24 mouse cellular contexts compared by ENCODE assay signal in genomic region chr1:89187441-89187840, GRCm38 (mm10).
"Had no signal": no experiment of that assay in that cellular context is flagged by ENCODE, and none has a peak within 500 bp of the region (broad histone marks: within the 10 kb centered on the region; RNA-seq: fewer than 3 reads in every experiment).

No protein-coding gene starts in this region.

- H3K36me3 ChIP-seq: heart, embryonic 10.5 days; heart, embryonic 12.5 days; hindbrain, embryonic 10.5 days; hindbrain, embryonic 12.5 days; intestine, embryonic 15.5 days; limb, embryonic 10.5 days; limb, embryonic 12.5 days; liver, embryonic 13.5 days had no signal

- H3K4me2 ChIP-seq: heart, embryonic 12.5 days; hindbrain, embryonic 12.5 days; hindbrain, embryonic 14.5 days; intestine, embryonic 15.5 days; limb, embryonic 12.5 days; liver, embryonic 11.5 days; liver, embryonic 13.5 days had no signal

- H3K9ac ChIP-seq: heart, embryonic 12.5 days; hindbrain, embryonic 12.5 days; hindbrain, embryonic 14.5 days; intestine, embryonic 15.5 days; limb, embryonic 12.5 days; liver, embryonic 13.5 days had no signal

- DNase-seq: gastrocnemius, postnatal 10 days; gastrocnemius, postnatal 25 days; kidney, adult 18-20 months; kidney, adult 8-10 months; kidney, postnatal 10 days; kidney, postnatal 25 days; kidney, postnatal 4 days; liver; liver, embryonic 13.5 days had no signal

- H3K4me3 ChIP-seq: gastrocnemius, adult 2 months; heart, embryonic 10.5 days; heart, embryonic 12.5 days; hindbrain, embryonic 10.5 days; hindbrain, embryonic 12.5 days; intestine, embryonic 15.5 days; layer of hippocampus, adult 2 months; left cerebral cortex, adult 2 months; limb, embryonic 10.5 days; limb, embryonic 12.5 days; liver, embryonic 13.5 days had no signal

- H3K4me1 ChIP-seq: liver, embryonic 13.5 days had no signal

- H3K9me3 ChIP-seq: heart, embryonic 10.5 days; heart, embryonic 12.5 days; hindbrain, embryonic 10.5 days; hindbrain, embryonic 12.5 days; intestine, embryonic 15.5 days; limb, embryonic 10.5 days; limb, embryonic 12.5 days; liver, embryonic 13.5 days had no signal

- ATAC-seq: hindbrain, embryonic 16.5 days; inflammation-experienced regulatory T-cells, adult 6 months; intestine, embryonic 15.5 days; intestine, postnatal 0 days had no signal

- H3K27me3 ChIP-seq: heart, embryonic 12.5 days; hindbrain, embryonic 12.5 days; intestine, embryonic 15.5 days; limb, embryonic 12.5 days; liver, embryonic 13.5 days had no signal

- H3K27ac ChIP-seq: gastrocnemius, adult 2 months; heart, embryonic 10.5 days; hindbrain, embryonic 10.5 days; hindbrain, embryonic 12.5 days; hindbrain, embryonic 14.5 days; intestine, embryonic 15.5 days; layer of hippocampus, adult 2 months; left cerebral cortex, adult 2 months; limb, embryonic 10.5 days; limb, embryonic 12.5 days; liver, embryonic 13.5 days had no signal
